Mouse (Mus musculus) kidney, adult 2 months (tissue): ENCODE results near the gene Tesc. TPM values are rescaled to one million over a fixed set of nuclear protein-coding genes. Genes with fewer than 3 reads are reported as not detected.

Source experiments
- DNase-seq: peaks from one replicate; pipeline ENCODE4 v3.0.0; 2021
- H3K27ac ChIP-seq: fragments of 200-500 bp; 2 replicates; pipeline ENCODE4 v1.5.1; 2012; ENCODE audit warnings: low read depth, low read length, control low read depth, inconsistent platforms; ENCODE audit not compliant: insufficient read depth
- H3K27me3 ChIP-seq: fragments of 200-500 bp; replicated peaks from 2 replicates; pipeline ENCODE4 v1.6.1; 2012; ENCODE audit warnings: mild to moderate bottlenecking, moderate library complexity, low read length, inconsistent platforms; ENCODE audit not compliant: control insufficient read depth, insufficient read depth
- H3K36me3 ChIP-seq: fragments of 200-500 bp; 2 replicates; pipeline ENCODE4 v1.6.1; 2012; ENCODE audit warnings: mild to moderate bottlenecking, moderate library complexity, low read length, inconsistent platforms; ENCODE audit not compliant: control insufficient read depth, insufficient read depth
- H3K4me1 ChIP-seq: fragments of 200-500 bp; 2 replicates; pipeline ENCODE4 v1.6.1; 2011; ENCODE audit warnings: low read length; ENCODE audit not compliant: control insufficient read depth, insufficient read depth
- H3K4me3 ChIP-seq: fragments of 200-500 bp; 2 replicates; pipeline ENCODE4 v1.5.1; 2011; ENCODE audit warnings: mild to moderate bottlenecking, low read depth, low read length, control low read depth; ENCODE audit not compliant: insufficient read depth
- CTCF ChIP-seq: fragments of 200-500 bp; conservative IDR thresholded peaks from 2 replicates; pipeline ENCODE4 v1.5.1; 2011; ENCODE audit warnings: low read depth, mild to moderate bottlenecking, control low read depth, low read length, moderate library complexity, mixed read lengths; ENCODE audit not compliant: insufficient read depth, insufficient read length
- POLR2A ChIP-seq: fragments of 200-500 bp; IDR thresholded peaks from one replicate; pipeline ENCODE4 v1.6.1; 2011; ENCODE audit warnings: low read depth, low read length, control low read depth
- WGBS: fragments of 180-500 bp; shearing (Covaris S2); methylation state at CpG from one replicate; pipeline ENCODE4 v1.1.7; 2018; 5-methylcytosine and 5-hydroxymethylcytosine counted together
- polyA plus RNA-seq: library from polyadenylated mRNA; depleted of rRNA; stranded (reverse); fragments of >200 nt; gene quantifications from 2 replicates; pipeline ENCODE4 v1.2.3, GENCODE M21; 2012

The Tesc gene
- polyA plus RNA-seq, 1 experiment = 33.3 TPM

DNA sequence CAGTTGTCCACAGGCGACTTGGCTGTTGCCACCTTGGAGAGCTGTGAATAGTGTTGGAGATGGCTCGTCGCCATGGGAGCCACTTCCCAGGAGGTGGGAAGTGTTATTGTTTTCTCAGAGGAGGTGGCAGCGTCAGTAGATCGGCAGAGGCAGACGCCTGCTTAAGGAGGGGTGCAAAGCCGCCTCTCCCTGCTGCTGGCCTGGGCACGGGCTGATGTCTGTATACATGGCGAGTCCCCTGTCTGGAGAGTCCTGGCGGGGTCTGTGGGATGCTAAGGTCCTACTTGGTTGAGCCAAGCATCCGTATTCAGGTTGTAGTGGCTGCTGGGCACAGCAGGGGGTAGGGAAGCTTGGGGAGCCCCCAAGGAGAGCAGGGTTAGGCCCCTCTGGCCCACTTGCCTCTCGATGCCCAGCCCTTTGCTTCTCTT lies 11.7 kb downstream of the Tesc start:
- 57% methylated on average over 12 of the region's 12 CpGs for WGBS
- no peaks in the 10 kb centered on the region for H3K36me3 ChIP-seq
- no peak for DNase-seq
- no peaks in the 10 kb centered on the region for H3K27me3 ChIP-seq
- no peak for TF ChIP-seq CTCF
- TF ChIP-seq POLR2A = no peak
- no peak overlapping the region for H3K4me3 ChIP-seq
- no peak overlapping the region for H3K27ac ChIP-seq
- 0 out of 2 replicates have a peak, but pooled peaks cover 2% of the 10 kb centered on the region for H3K4me1 ChIP-seq

DNA sequence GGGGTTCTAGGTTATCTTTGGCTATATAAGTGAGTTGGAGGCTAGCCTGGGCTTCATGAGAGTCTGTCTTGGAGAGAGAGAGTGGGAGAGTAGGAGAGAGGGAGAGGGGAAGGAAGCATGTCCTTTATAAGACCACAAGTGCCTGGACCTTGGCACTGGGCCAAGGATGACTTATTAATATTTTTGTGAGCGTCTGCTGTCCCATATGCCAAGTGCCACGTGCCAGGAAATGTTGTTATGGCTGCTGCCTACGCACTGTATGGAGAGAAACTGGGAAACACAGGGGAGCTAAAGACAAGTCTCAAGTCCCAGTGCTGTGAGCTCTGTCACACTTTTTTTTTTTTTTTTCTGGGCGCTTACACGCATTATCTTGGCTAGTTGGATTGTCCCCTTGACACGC lies 15.1 kb downstream of the Tesc start:
- TF ChIP-seq CTCF (no peak), POLR2A (no peak)

DNA sequence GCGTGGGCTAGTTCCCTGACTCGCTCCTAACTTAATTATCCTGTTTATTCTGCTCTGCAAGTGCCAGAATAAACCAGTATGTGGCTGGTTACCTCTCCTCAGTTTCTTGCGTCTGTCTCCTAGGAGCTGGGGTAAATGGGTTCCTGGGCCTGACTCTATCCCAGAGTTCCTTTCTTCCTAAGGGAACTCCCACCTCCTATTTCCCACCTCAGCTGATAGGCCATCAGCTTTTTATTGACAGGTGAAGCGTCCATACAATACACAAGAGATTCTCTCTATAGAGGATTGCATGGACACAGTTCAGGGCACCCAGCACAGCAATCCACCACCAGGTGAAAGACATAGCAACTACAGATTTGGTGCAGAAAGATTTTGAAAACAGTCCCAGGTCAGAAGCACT lies 16.2 kb downstream of the Tesc start:
- no peak for TF ChIP-seq POLR2A
- 75% methylated on average over 4 of the region's 4 CpGs for WGBS

More for the DNA sequence above, 15.1 kb downstream of the Tesc start:
- Histone ChIP-seq H3K4me1 (0 out of 2 replicates have a peak, but pooled peaks cover 2% of the 10 kb centered on the region), H3K4me3 (no peak overlapping the region), H3K36me3 (no peaks in the 10 kb centered on the region), H3K27me3 (no peaks in the 10 kb centered on the region), H3K27ac (no peak overlapping the region)
- no peak for DNase-seq
- 86% methylated on average over 6 of the region's 6 CpGs for WGBS

DNA sequence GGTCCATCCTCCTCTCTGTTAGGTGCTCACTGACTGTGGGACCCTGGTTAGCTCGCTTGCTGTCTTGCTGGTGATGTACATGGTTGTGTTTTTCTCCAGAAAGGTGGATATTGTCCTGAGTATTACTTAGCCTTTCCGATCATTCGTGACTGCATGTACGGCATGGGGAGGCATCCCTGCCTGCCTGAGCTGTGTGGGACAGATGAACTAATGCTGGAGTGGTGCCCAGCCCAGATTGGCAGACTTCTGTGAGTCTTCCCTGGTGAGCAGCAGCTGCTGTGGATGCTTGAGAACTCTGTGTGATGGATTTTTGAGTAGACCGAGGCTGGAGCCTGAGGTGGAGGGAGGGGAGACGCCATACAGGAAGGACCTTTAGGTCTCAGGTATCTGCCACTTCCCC lies 17.4 kb downstream of the Tesc start:
- 84% methylated on average over 6 of the region's 6 CpGs for WGBS
- DNase-seq = no peak
- Histone ChIP-seq H3K36me3 (no peaks in the 10 kb centered on the region), H3K4me3 (no peak overlapping the region), H3K4me1 (no peaks in the 10 kb centered on the region), H3K27me3 (no peaks in the 10 kb centered on the region), H3K27ac (no peak overlapping the region)
- no peak for TF ChIP-seq POLR2A
- no peak for TF ChIP-seq CTCF

More for the DNA sequence above, 16.2 kb downstream of the Tesc start:
- DNase-seq = no peak
- H3K27ac ChIP-seq = no peak overlapping the region
- no peaks in the 10 kb centered on the region for H3K36me3 ChIP-seq
- H3K4me1 ChIP-seq = no peaks in the 10 kb centered on the region
- no peak overlapping the region for H3K4me3 ChIP-seq
- no peaks in the 10 kb centered on the region for H3K27me3 ChIP-seq

DNA sequence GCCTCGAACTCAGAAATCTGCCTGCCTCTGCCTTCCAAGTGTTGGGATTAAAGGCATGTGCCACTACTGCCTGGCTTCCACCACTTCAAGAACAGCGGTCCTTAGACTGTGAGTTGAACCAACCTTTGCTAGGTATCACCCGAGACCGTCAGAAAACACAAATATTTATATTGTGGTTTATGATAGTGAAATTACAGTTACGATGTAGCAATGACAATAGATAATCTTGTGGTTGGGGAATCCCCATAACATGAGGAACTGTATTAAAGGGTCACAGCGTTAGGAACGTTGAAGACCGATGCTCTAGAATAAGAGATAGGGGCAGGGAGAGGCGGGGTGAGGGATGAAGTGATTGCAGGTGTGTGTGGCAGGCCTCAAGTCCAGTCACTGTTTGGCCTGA lies 17.8 kb downstream of the Tesc start:
- TF ChIP-seq POLR2A (no peak), CTCF (no peak)
- Histone ChIP-seq H3K27ac (no peak overlapping the region), H3K4me3 (no peak overlapping the region), H3K36me3 (no peaks in the 10 kb centered on the region), H3K4me1 (no peaks in the 10 kb centered on the region), H3K27me3 (no peaks in the 10 kb centered on the region)
- no peak for DNase-seq
- WGBS = 94% methylated on average over 9 of the region's 9 CpGs

DNA sequence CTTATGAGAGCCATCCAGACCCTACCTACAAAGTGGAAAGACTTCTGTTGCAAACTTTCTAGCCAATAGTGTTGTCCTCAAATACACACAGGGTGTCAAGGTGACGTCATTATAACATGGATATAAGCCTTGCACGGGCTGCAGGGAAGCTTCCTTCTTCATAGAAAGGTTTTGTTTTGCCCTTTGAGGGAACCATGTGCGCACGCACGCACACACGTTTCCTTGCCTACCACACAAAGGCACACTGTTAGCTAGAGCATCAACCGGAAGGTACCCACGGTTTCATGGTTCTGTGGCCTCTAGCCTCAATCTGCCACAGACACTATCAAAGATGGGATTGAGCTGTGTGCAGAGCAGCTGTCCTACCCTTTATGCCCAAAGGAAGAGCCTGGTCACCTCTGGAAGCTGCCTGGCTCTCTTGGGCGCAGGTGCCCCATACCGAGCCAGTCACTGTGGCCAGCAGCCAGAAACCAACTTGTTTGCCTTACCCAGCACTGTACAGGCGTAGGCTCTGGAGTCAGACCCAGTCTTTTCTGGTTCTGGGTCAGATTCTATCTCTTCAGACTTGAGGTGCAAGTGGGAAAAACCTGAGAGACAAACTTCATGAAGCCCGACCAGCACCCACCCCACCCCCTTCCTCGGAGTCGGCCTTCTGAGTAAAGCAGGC lies 19.7 kb downstream of the Tesc start:
- Histone ChIP-seq H3K27me3 (no peaks in the 10 kb centered on the region), H3K4me1 (no peaks in the 10 kb centered on the region), H3K4me3 (no peak overlapping the region), H3K36me3 (no peaks in the 10 kb centered on the region), H3K27ac (peak overlapping the region; percentile 21; the same call in 1 of the 2 replicates)
- DNase-seq = peak; percentile 51
- TF ChIP-seq CTCF (no peak), POLR2A (no peak)
- 77% methylated on average over 14 of the region's 14 CpGs for WGBS

DNA sequence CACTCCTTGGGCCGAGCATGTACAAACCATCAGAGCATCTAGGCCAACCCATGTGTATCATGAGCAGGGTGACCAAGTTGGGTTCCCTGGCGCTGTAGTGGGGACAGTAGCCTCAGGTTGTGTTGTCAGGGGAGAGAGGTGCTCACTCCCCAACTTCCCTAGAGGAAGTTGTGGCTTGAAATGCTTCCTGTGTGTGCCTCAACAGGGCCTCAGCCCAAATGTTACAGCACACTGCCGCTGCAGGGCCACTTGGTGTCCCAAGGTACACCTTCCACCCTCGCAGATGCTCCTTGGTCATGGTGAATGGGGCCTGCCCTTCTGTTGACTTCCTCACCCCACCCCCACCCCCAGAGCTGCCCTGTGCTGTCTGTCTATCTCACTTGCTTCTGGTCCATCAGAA lies 20.9 kb downstream of the Tesc start:
- no peak for TF ChIP-seq CTCF
- no peak overlapping the region for H3K4me3 ChIP-seq
- WGBS = 76% methylated on average over 4 of the region's 4 CpGs

More for the DNA sequence above, 20.9 kb downstream of the Tesc start:
- Histone ChIP-seq H3K27me3 (no peaks in the 10 kb centered on the region), H3K4me1 (no peaks in the 10 kb centered on the region), H3K27ac (no peak overlapping the region), H3K36me3 (no peaks in the 10 kb centered on the region)
- DNase-seq = no peak
